Mouse (Mus musculus): Measurements from ENCODE around the gene Dnah6.

GRCm38 (mm10) chr6:73059162-73059561 lies 162.3 kb downstream of the Dnah6 start:
- TF ChIP-seq CTCF (IDR thresholded peaks at IDR 0.05; ENCODE audit: control insufficient read depth, insufficient read depth, low read length) (no peak), POLR2A (IDR thresholded peaks at IDR 0.05; ENCODE audit: borderline replicate concordance, control insufficient read depth, low read depth, low read length) (no peak)
